Mouse (Mus musculus) ovary, adult 2 months (tissue): ENCODE results near the gene Svep1. TPM values are rescaled to one million over a fixed set of nuclear protein-coding genes. Genes with fewer than 3 reads are reported as not detected.

Experiments
- polyA plus RNA-seq: library from polyadenylated mRNA; depleted of rRNA; stranded (reverse); fragments of >200 nt; gene quantifications from 2 replicates; pipeline ENCODE4 v1.2.3, GENCODE M21; 2012; rRNA removed

Svep1 gene
- polyA plus RNA-seq = 4.2 and 4.6 TPM in 2 replicates

DNA sequence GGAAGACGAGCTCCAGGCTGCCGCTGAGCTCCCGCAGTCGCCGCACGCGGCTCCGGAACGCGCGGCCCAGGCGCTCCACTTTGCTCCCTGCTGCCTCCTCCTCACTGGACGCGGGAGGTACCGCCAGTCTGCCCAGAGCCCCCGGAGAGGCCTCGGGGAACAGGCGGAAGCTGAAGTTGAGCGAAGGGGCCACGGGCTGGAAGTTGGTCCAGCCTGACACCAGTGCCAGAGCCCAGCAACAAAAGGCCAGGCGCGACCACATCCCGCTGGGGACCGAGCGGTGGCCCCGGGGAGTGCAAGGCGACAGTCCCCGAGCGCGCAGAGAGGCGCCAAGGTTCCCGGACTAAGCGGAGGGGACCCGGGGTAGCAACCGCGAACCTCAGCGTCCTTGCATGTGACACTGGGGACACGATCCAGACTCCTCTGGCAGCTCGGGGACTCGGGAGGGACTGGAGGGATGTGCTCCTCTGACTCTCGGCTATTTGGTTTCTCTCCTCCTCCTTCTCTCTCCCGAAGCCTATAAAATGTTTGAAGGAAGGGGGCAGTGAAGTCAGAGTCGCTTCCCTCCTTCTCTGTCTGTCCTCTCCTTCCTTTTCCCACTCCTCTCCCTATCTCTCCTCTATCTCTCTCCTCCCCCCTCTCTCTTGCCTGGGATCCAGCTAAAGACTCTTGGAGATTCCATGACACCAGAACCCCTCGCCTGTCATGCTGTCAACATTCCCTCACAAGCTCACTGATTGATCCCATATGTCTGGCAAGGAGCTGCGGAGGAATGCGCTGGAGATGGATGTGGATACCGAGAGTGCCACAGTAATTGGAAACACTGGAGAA lies at the start of gene Svep1:
Gene Svep1 (minus strand): TSS at position 745 of the 831 bp plus-strand sequence.

DNA sequence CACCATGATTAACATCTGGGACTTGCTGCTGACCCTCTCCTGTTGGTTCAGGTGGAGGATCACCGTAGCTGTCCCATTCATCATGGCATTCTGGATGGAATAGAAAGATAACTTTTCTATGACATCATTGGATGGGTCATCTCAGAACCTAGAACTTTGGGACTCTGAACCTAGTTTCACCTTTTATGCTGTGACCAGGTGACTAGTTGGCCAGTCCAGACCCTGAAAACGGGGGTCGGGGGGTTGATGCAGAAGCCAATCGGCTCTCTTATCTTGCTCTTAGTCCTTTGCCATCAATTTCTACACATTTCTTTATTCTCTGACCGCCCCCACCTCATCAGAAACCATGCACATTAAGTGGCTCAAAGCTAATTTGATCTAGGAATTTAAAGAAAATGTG lies 197.6 kb downstream of the Svep1 start, which contains the start of gene Txndc8:
Gene Txndc8 (minus strand): TSS at position 101 of the 400 bp plus-strand sequence.

Other genes with a start within 250 kb of the Svep1 start
- gene Txndc8, start 197.7 kb downstream of the Svep1 start, polyA plus RNA-seq = not detected in 2 replicates
- 0.66 and 0.75 TPM in 2 replicates for gene Musk, start 79.1 kb upstream of the Svep1 start, polyA plus RNA-seq